Mouse (Mus musculus): Measurements from ENCODE around the gene Gm30191.

Gm30191 gene

GRCm38 (mm10) chr4:134246719-134247258, at the start of gene Gm30191:
Gene Gm30191 (plus strand): TSS chr4:134246935.
- DNase-seq (ENCODE audit: low spot score): no peak

- DNase-seq (ENCODE audit: low spot score): no peak
Observed at GRCm38 (mm10) chr4:134199371-134199770, 47.4 kb upstream of the Gm30191 start.

- DNase-seq (ENCODE audit: low spot score): no peak
Observed at GRCm38 (mm10) chr4:134202904-134203303, 43.8 kb upstream of the Gm30191 start, which contains the start of gene Gm7534. Gene Gm7534 (minus strand): TSS chr4:134203004.

GRCm38 (mm10) chr4:134203340-134203896, 43.3 kb upstream of the Gm30191 start:
- no peak for DNase-seq (ENCODE audit: low spot score)

- DNase-seq (ENCODE audit: low spot score): no peak
Observed at GRCm38 (mm10) chr4:134206488-134207053, 40.2 kb upstream of the Gm30191 start.

- no peak for DNase-seq (ENCODE audit: low spot score)
Observed at GRCm38 (mm10) chr4:134222793-134223600, 23.7 kb upstream of the Gm30191 start.

- DNase-seq (ENCODE audit: low spot score): no peak
Observed at GRCm38 (mm10) chr4:134227194-134227593, 19.5 kb upstream of the Gm30191 start, which contains the start of gene Catsper4. Gene Catsper4 (minus strand): TSS chr4:134227383.

GRCm38 (mm10) chr4:134230431-134230830, 16.3 kb upstream of the Gm30191 start:
- no peak for DNase-seq (ENCODE audit: low spot score)

- no peak for DNase-seq (ENCODE audit: low spot score)
Observed at GRCm38 (mm10) chr4:134234876-134235275, 11.9 kb upstream of the Gm30191 start.

- DNase-seq (ENCODE audit: low spot score): no peak
Observed at GRCm38 (mm10) chr4:134237582-134238278, 9.0 kb upstream of the Gm30191 start.

GRCm38 (mm10) chr4:134238279-134238651, 8.5 kb upstream of the Gm30191 start, which contains the start of gene Cnksr1:
Gene Cnksr1 (minus strand): TSS chr4:134238399.
- DNase-seq (ENCODE audit: low spot score): peak; percentile 76

GRCm38 (mm10) chr4:134238686-134239085, 8.0 kb upstream of the Gm30191 start:
- DNase-seq (ENCODE audit: low spot score): no peak

GRCm38 (mm10) chr4:134243516-134244250, 3.1 kb upstream of the Gm30191 start, which contains the start of gene E130218I03Rik:
Gene E130218I03Rik (plus strand): TSS chr4:134243662.
- no peak for DNase-seq (ENCODE audit: low spot score)

GRCm38 (mm10) chr4:134245148-134245843, 1.4 kb upstream of the Gm30191 start, which contains the start of gene Zfp593:
Gene Zfp593 (minus strand): TSS chr4:134245592.
- peak; percentile 92 for DNase-seq (ENCODE audit: low spot score)

- no peak for DNase-seq (ENCODE audit: low spot score)
Observed at GRCm38 (mm10) chr4:134246256-134246655, 479 bp upstream of the Gm30191 start.

- DNase-seq (ENCODE audit: low spot score): no peak
Observed at GRCm38 (mm10) chr4:134249651-134250050, 2.9 kb downstream of the Gm30191 start.

GRCm38 (mm10) chr4:134250116-134250929, 3.6 kb downstream of the Gm30191 start:
- no peak for DNase-seq (ENCODE audit: low spot score)

GRCm38 (mm10) chr4:134250930-134251240, 4.2 kb downstream of the Gm30191 start:
- no peak for DNase-seq (ENCODE audit: low spot score)

GRCm38 (mm10) chr4:134251241-134252130, 4.8 kb downstream of the Gm30191 start:
- no peak for DNase-seq (ENCODE audit: low spot score)

All from yolk sac, embryonic 10.5 days (tissue).